Mouse (Mus musculus) midbrain, embryonic 15.5 days (tissue): ENCODE results near the gene Ddx55. TPM values are rescaled to one million over a fixed set of nuclear protein-coding genes. Genes with fewer than 3 reads are reported as not detected.
A peak's percentile ranks its signal among the peaks of the same experiment; 100 is the strongest.
"Not testable (repeated sequence)": the region's sequence is repeated elsewhere in the genome, so short reads cannot be mapped to it uniquely, and the experiment has no call there.

Source experiments
- ATAC-seq: fragments of 200-750 bp; cut with Nextera tagmentation; replicated peaks from 2 replicates; pipeline ENCODE4 v1.8.0; 2017; ENCODE audit warnings: moderate TSS enrichment
- H3K27ac ChIP-seq: fragments of 300-500 bp; sonication (generic); 2 replicates; pipeline ENCODE4 v1.5.1; 2015; ENCODE audit warnings: mild to moderate bottlenecking, inconsistent platforms
- H3K27me3 ChIP-seq: fragments of 300-500 bp; sonication (generic); replicated peaks from 2 replicates; pipeline ENCODE4 v1.6.1; 2015; ENCODE audit warnings: inconsistent platforms
- H3K36me3 ChIP-seq: fragments of 300-500 bp; sonication (generic); replicated peaks from 2 replicates; pipeline ENCODE4 v1.6.1; 2015; ENCODE audit warnings: inconsistent platforms
- H3K4me1 ChIP-seq: fragments of 300-500 bp; sonication (generic); 2 replicates; pipeline ENCODE4 v1.6.1; 2015; ENCODE audit warnings: inconsistent platforms
- H3K4me2 ChIP-seq: fragments of 300-500 bp; sonication (generic); 2 replicates; pipeline ENCODE4 v1.6.1; 2015; ENCODE audit warnings: inconsistent platforms, mild to moderate bottlenecking, moderate library complexity
- H3K4me3 ChIP-seq: fragments of 300-500 bp; sonication (generic); 2 replicates; pipeline ENCODE4 v1.5.1; 2015; ENCODE audit warnings: mild to moderate bottlenecking, inconsistent platforms
- H3K9ac ChIP-seq: fragments of 300-500 bp; sonication (generic); 2 replicates; pipeline ENCODE4 v1.6.1; 2015; ENCODE audit warnings: mild to moderate bottlenecking, inconsistent platforms
- H3K9me3 ChIP-seq: fragments of 300-500 bp; sonication (generic); 2 replicates; pipeline ENCODE4 v1.6.1; 2016; ENCODE audit warnings: inconsistent platforms
- WGBS: fragments of 180-500 bp; shearing (Covaris S2); methylation state at CpG from one replicate; pipeline ENCODE4 v1.1.7; 2015; ENCODE audit warnings: mixed read lengths; 5-methylcytosine and 5-hydroxymethylcytosine counted together
- polyA plus RNA-seq: library from polyadenylated mRNA; unstranded; fragments of >200 nt; fragmentation: Nextera tagmentation; extraction: Ambion mirVana; gene quantifications from 2 replicates; pipeline ENCODE4 v1.2.1, GENCODE M21; 2015

Gene Ddx55
- polyA plus RNA-seq, 1 experiment from 2014 or later: 30.5 TPM

DNA sequence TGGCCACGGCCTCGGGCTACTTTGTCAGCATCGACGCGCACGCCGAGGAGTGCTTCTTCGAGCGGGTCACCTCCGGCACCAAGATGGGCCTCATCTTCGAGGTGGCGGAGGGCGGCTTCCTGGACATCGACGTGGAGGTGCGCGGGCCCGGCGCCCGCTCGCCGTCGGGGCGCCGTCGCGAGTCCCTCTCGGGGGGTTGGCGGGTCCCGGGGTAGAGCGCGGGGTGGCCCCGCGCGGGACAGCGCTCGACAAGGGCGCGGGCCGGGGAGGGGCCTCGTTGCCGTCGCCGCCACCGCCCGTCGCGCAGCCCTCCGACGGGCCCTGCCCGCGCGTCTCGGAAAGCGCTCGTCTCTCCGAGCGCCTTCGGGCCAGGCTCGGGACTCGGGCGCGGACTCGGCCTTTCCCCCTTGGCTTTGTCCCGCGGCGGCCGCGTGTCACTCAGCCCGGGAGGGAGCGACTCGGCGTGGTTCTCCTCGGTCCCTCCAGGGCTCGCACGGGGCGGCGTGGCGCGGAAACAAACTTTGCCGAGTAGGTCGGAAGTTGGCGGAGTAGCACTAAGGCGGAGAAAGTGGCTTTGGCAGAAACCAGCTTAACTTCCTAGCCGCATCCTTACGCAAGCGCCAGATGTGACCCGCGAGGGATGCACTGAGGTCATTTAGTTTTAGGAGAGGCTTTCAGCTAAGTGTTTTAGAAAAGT is 11.6 kb upstream of the Ddx55 start:
- peak overlapping the region; percentile 90 for H3K4me2 ChIP-seq
- peaks cover 10% of the 10 kb centered on the region for H3K36me3 ChIP-seq
- no peaks in the 10 kb centered on the region for H3K27me3 ChIP-seq
- peak overlapping the region; percentile 99 for H3K4me3 ChIP-seq
- H3K27ac ChIP-seq: peak overlapping the region; percentile 74
- peak overlapping the region; percentile 78 for H3K9ac ChIP-seq
- peaks cover 17% of the 10 kb centered on the region for H3K4me1 ChIP-seq
- H3K9me3 ChIP-seq: no peaks in the 10 kb centered on the region
- WGBS: under 1% methylated on average over 77 of the region's 89 CpGs
- peak; percentile 74 for ATAC-seq

DNA sequence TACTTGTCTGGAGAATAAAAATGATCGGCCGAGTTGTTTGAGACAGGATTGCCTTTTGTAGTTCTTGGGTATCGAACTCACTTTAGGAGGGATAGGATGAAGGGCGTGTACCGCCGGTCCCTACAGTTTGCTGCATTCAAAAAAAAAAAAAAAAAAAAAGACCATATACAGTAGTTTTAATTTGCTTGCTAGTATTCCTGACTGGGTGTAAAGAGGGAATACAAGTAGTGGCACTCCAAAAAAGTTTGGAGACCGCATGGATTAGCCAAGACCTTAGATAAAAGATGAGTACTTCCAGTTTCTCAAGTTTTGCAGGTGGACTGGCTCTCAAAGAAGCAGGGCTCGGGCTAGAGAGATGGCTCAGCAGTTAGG is 11.1 kb upstream of the Ddx55 start:
- no peak for ATAC-seq
- peaks cover 15% of the 10 kb centered on the region for H3K36me3 ChIP-seq
- H3K4me1 ChIP-seq: peaks cover 17% of the 10 kb centered on the region
- no peaks in the 10 kb centered on the region for H3K27me3 ChIP-seq
- H3K4me3 ChIP-seq: peak overlapping the region; percentile 99
- no peaks in the 10 kb centered on the region for H3K9me3 ChIP-seq
- peak overlapping the region; percentile 78 for H3K9ac ChIP-seq
- H3K4me2 ChIP-seq: peak overlapping the region; percentile 90
- H3K27ac ChIP-seq: no peak overlapping the region
- 10% methylated on average over 8 of the region's 8 CpGs for WGBS

DNA sequence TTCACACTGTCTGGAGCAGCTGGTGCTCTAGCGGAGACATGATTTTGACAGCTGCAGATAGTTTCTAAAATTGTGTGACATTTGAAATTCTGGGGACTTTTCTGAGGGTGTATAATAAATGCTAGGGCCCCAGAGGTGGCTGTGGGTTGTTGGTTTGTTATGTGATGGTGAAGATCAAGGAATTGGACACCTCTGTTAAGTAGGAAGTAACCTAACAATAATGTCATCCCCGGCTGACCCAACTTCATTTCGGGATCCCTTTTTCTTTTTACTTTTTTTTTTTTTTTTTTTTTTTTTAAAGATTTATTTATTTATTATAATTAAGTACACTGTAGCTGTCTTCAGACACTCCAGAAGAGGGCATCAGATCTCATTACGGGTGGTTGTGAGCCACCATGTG is 1.9 kb upstream of the Ddx55 start:
- Histone ChIP-seq H3K4me1 (peaks cover 15% of the 10 kb centered on the region), H3K36me3 (peaks cover 28% of the 10 kb centered on the region)
- 83% methylated on average over 4 of the region's 4 CpGs for WGBS
- ATAC-seq, H3K9ac ChIP-seq, H3K4me2 ChIP-seq, H3K27ac ChIP-seq, H3K9me3 ChIP-seq, H3K27me3 ChIP-seq, H3K4me3 ChIP-seq: not testable (repeated sequence)

DNA sequence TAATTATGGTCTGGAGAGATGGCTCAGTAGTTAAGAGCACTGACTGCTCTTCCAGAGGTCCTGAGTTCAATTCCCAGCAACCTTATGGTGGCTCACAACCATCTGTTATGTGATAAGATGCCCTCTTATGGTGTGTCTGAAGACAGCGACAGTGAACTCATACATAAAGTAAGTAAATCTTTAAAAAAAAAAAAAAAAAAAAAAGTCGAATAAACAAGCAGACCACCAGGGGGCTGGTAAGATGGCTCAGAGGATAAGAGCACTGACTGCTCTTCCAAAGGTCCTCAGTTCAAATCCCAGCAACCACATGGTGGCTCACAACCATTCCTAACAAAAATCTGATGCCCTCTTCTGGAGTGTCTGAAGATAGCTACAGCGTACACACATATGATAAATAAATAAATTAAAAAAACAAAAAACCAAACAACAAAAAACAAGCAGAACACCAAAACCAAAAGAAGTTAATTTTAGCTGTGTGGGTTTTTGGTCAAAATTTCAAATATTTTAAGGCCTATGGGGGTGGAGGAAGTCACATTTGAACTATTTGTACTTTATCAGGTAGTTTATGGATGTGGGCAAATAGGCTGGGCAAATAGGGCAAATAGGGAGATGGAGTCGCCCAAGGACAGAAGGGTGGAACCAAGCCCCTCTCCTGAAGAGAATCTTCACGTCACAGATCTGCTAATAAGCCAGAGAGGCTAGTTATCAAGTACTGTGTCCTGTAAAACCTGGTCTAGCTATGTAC is 1.1 kb upstream of the Ddx55 start:
- not testable (repeated sequence) for ATAC-seq, H3K27me3 ChIP-seq, H3K9ac ChIP-seq, H3K9me3 ChIP-seq
- Histone ChIP-seq H3K27ac (0 out of 2 replicates have a peak overlapping the region, but pooled peaks have one; percentile 84), H3K4me1 (peaks cover 15% of the 10 kb centered on the region), H3K36me3 (peaks cover 27% of the 10 kb centered on the region), H3K4me2 (peak overlapping the region; percentile 79), H3K4me3 (peak overlapping the region; percentile 93)
- WGBS: 38% methylated on average over 5 of the region's 5 CpGs

DNA sequence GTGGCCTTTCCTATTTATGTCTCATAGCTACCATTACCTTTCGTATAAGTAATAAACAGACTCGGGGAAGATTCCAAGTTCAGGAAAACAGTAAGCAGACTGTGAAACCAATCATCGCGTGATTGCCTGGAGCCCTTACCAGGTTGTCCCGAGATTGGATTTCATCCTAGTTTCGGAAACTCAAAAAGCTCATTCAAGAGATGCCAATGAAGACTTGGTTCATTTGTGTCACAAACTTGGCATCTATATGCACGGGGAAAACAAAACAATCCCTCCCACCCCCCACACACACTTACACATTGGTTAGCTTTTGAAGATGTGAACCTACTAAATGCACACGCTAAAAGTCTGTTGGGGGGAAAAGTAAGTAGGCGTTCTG is 581 bp upstream of the Ddx55 start:
- Histone ChIP-seq H3K9me3 (no peaks in the 10 kb centered on the region), H3K36me3 (peaks cover 28% of the 10 kb centered on the region), H3K4me1 (peaks cover 15% of the 10 kb centered on the region), H3K4me3 (peak overlapping the region; percentile 93), H3K4me2 (peak overlapping the region; percentile 79), H3K27me3 (no peaks in the 10 kb centered on the region), H3K9ac (peak overlapping the region; percentile 86), H3K27ac (peak overlapping the region; percentile 84)
- peak; percentile 18; the same call in 1 of the 2 replicates for ATAC-seq
- 14% methylated on average over 9 of the region's 9 CpGs for WGBS

DNA sequence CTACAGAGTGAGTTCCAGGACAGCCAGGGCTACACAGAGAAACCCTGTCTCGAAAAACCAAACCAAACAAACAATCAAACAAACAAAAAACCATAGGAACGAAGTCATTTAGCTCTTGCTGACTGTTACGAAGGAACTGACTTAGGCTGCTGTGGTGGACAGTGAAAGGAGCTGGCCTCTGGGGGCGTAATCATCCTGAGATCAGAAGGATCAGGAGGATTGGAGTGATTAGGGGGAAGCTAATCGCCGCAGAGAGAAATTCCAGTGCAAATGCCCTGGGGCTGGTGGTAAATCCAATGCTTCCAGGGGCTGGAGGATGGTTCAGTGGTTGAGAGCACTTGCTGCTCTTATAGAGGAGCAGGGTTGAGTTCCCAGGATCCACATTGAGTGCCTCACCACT is 943 bp downstream of the Ddx55 start:
- no peaks in the 10 kb centered on the region for H3K9me3 ChIP-seq
- H3K4me1 ChIP-seq: peaks cover 15% of the 10 kb centered on the region
- H3K4me2 ChIP-seq: peak overlapping the region; percentile 79
- H3K9ac ChIP-seq: 0 out of 2 replicates have a peak overlapping the region, but pooled peaks have one; percentile 86
- peak overlapping the region; percentile 93 for H3K4me3 ChIP-seq
- peaks cover 24% of the 10 kb centered on the region for H3K36me3 ChIP-seq
- 59% methylated on average over 6 of the region's 6 CpGs for WGBS
- no peak overlapping the region for H3K27ac ChIP-seq
- ATAC-seq: no peak
- no peaks in the 10 kb centered on the region for H3K27me3 ChIP-seq

DNA sequence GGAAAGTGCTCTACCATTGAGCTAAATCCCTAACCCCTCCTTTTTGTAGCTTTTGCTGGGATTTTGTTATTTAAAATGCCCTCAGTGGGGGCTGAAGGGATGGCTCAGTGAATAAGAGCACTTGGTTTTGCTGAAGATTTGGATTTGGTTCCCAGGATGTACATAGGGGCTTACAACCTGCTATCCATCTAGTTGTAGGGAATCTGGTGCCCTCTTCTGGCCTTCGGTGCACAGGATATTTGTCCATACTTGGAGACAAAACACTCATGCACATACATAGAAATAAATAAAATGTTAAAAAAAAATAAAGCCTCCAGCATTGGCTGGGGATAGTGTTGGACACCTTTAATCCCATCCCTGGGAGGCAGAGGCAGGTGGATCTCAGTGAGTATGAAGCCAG is 2.5 kb downstream of the Ddx55 start:
- ATAC-seq: no peak
- H3K9me3 ChIP-seq: no peaks in the 10 kb centered on the region
- peaks cover 32% of the 10 kb centered on the region for H3K36me3 ChIP-seq
- no peaks in the 10 kb centered on the region for H3K27me3 ChIP-seq
- H3K4me1 ChIP-seq: peaks cover 15% of the 10 kb centered on the region
- no peak overlapping the region for H3K4me3 ChIP-seq
- no peak overlapping the region for H3K27ac ChIP-seq
- H3K9ac ChIP-seq: no peak overlapping the region
- no peak overlapping the region for H3K4me2 ChIP-seq
- 90% methylated on average over 1 of the region's 1 CpGs for WGBS

DNA sequence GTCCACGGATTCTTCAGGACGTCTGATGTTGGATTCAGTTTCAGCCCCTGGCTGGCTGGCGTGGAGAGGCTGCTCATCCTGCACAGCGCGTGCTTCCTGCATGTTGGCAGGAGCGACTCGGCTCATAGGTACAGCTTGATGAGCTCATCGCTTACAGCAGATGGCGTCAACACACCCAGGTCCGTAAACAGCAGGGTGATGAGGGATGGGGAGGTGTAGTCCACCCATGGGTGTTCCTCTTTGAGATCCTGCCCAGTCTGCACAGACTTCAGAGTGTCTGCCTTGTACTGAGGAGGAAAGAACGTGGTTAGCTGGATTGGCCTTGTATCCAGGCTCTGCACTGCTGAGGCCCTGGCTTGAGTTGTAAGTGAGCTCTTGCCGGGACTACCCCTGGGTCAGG is 18.4 kb downstream of the Ddx55 start:
- peaks cover 77% of the 10 kb centered on the region for H3K36me3 ChIP-seq
- H3K4me1 ChIP-seq: no peaks in the 10 kb centered on the region
- H3K9ac ChIP-seq: no peak overlapping the region
- H3K27ac ChIP-seq: no peak overlapping the region
- no peaks in the 10 kb centered on the region for H3K9me3 ChIP-seq
- ATAC-seq: no peak
- 90% methylated on average over 12 of the region's 12 CpGs for WGBS
- no peak overlapping the region for H3K4me2 ChIP-seq
- no peak overlapping the region for H3K4me3 ChIP-seq
- H3K27me3 ChIP-seq: no peaks in the 10 kb centered on the region

DNA sequence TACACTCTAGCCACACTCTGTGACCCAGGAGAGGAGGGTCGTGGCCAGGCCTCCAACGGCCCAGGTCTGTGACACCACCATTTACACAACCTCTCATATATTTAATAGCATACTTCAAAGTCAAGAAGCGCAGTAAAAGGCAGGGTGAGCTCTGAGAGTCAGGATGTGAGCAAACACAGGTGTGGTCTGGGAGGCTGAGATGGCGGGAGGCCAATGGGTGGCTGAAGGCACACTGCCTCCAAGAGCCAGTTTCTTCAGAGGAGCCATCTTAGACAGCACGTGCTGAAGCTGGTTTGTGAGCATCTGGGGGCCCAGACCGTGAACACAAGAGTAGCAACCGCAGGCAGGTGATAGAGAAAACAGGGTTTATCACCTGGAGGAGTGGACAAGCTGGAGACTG is 22.8 kb downstream of the Ddx55 start:
- peaks cover 40% of the 10 kb centered on the region for H3K36me3 ChIP-seq
- H3K9ac ChIP-seq: no peak overlapping the region
- peaks cover 21% of the 10 kb centered on the region for H3K4me1 ChIP-seq
- H3K27ac ChIP-seq: no peak overlapping the region
- ATAC-seq: no peak
- 98% methylated on average over 7 of the region's 7 CpGs for WGBS
- no peaks in the 10 kb centered on the region for H3K9me3 ChIP-seq
- no peak overlapping the region for H3K4me3 ChIP-seq
- no peaks in the 10 kb centered on the region for H3K27me3 ChIP-seq
- H3K4me2 ChIP-seq: no peak overlapping the region

DNA sequence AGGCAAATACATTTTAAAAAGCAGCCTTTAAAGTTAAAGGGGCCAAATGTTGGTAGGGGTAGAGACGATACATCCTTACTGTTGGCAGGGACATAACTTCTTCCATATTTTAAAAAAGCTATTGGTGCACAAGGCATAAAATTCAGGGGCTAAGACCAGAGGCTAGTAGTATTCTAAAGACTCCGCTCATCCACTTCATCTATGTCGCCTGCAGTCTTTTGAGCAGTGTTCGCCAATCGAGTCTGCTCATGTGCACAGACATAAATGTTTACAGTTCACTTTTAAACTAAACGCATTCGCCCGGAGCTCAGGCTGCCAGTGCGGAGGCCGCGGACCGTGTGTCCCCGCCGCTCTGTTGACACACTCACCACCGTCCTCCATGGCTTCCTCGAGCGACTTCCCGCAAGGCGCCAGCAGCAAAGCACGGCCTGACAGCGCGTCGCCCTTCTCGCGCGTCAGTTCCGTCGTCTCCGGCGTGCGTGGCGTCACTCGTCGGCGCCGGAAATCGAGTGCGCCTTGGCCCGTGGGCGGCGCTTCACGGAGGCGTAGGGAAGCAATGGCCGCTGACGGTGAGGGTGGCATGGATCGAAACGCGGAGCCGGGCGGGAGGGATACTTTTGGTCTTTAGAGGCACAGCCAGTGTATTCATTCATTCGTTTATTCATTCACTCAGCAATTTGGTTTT is 26.1 kb downstream of the Ddx55 start, which contains the start of the genes Eif2b1 and Gtf2h3:
Gene Eif2b1 (minus strand): TSS at position 499 of the 685 bp plus-strand sequence.
Gene Gtf2h3 (plus strand): TSS at position 508 of the 685 bp plus-strand sequence.
- H3K4me3 ChIP-seq: peak within 1 kb of the TSS; percentile 78
- H3K4me2 ChIP-seq: peak within 1 kb of the TSS; percentile 90
- H3K9ac ChIP-seq: peak within 1 kb of the TSS; percentile 74
- 1% methylated on average over 51 of the region's 51 CpGs for WGBS
- no peaks in the 10 kb centered on the region for H3K9me3 ChIP-seq
- ATAC-seq: peak; percentile 93
- peak within 1 kb of the TSS; percentile 73 for H3K27ac ChIP-seq
- no peaks in the 10 kb centered on the region for H3K27me3 ChIP-seq
- H3K36me3 ChIP-seq: peaks cover 15% of the 10 kb centered on the region; the same call in 1 of the 2 replicates
- peaks cover 25% of the 10 kb centered on the region for H3K4me1 ChIP-seq

DNA sequence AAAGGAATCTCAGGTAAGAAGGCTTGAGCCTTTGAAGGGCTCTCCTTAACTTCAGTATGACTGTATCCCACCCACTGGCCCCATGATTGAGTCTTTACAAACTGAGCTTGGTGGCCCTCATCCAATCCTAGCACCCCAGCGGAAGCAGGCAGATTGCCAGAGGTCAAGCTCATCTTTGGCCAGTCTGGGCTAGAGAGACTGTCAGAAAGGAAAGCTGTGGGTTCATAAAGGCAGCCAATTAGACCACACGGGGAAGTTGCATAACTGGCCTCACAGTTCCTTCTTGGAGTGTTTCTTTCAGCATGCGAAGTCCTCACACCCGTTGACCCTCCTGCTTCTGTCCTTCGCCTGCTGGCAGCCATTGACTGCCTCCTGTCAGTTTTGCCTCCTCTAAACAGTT is 29.9 kb downstream of the Ddx55 start:
- Histone ChIP-seq H3K27me3 (no peaks in the 10 kb centered on the region), H3K9me3 (no peaks in the 10 kb centered on the region), H3K27ac (no peak overlapping the region), H3K4me3 (no peak overlapping the region), H3K9ac (no peak overlapping the region), H3K4me1 (peaks cover 25% of the 10 kb centered on the region), H3K36me3 (peaks cover 27% of the 10 kb centered on the region), H3K4me2 (no peak overlapping the region)
- ATAC-seq: no peak
- 91% methylated on average over 5 of the region's 5 CpGs for WGBS

DNA sequence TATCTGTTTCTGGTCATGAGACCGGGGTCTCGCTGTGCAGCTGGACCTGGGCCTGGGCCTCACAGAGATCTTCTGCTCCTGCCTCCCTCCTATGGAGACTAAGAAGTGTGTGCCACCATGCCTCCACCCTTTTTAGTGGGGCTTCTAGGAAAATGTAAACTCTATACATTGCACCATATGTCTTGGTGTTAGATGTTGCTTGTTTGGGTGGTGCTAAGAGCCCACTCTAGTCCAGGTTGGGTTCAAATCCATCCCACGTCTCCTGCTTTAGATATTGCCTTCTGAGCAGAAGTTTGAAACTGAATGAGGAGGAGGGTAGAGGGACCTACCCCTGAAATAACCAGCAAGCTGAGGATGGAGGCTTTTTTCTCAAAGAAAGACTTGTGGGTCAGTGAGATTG is 40.1 kb downstream of the Ddx55 start:
- H3K36me3 ChIP-seq: peaks cover 65% of the 10 kb centered on the region
- no peak overlapping the region for H3K27ac ChIP-seq
- WGBS: 92% methylated on average over 3 of the region's 3 CpGs
- no peaks in the 10 kb centered on the region for H3K9me3 ChIP-seq
- no peak overlapping the region for H3K9ac ChIP-seq
- H3K4me3 ChIP-seq: no peak overlapping the region
- no peak overlapping the region for H3K4me2 ChIP-seq
- no peak for ATAC-seq
- no peaks in the 10 kb centered on the region for H3K4me1 ChIP-seq
- H3K27me3 ChIP-seq: no peaks in the 10 kb centered on the region
